Comparison of ENCODE assay signal across 7 mouse cellular contexts in the genomic region with DNA sequence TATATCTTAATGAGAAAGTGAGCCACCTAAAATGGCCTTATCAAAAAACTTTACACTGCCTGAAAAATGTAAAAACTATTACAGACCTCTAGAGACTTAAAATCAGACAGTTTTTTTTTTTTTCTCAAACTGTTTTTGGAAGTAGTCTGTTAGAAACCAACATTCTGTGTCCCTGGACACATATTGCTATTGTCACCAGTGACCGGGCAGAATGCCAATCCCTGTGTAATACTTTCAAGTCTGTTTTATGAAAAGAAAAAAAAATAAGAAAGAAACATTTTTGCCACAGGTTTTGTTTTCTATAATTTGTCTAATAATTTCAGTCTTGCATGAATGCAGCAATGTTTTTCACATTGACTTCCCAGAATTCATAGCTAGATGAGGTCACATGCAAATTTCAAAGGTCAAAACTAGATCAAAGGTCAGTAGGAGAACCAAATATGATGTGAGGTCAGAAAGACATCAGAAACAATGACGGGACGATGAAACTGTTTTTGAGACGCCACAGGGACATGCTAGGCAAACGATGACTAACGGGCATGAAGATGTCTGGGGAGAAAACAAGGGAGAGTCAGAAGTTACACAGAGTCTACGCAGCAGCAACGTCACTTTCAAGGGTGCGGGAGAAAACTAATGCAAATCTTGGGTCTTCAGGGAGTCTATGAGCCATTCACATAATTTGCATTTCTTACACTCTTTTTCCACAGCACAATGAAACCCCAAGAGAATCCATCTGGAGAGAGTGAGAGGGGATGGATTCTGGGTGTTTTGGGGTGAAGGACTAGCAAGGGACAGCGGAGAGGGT.
DNase-seq lines count a peak whose midpoint lies in the region; ATAC-seq lines count a peak whose summit lies in the region.

No protein-coding gene starts in this region.

- H3K27me3 ChIP-seq in midbrain, embryonic 11.5 days (ENCODE audit: control insufficient read depth, insufficient read depth, low read length) = no peaks in the 10 kb centered on the region
- no peaks in the 10 kb centered on the region for H3K27me3 ChIP-seq in midbrain, embryonic 16.5 days (ENCODE audit: control insufficient read depth, insufficient read depth, low read depth, low read length)

- intact Hi-C loops in gastrocnemius, postnatal 14 days (cut with DNase I; ENCODE audit: low total_unique reads) = no loop called here
- intact Hi-C loops in gastrocnemius, postnatal 36 days (cut with DNase I) = no loop called here

- WGBS in midbrain, embryonic 11.5 days = 53% methylated on average over 10 of the region's 10 CpGs
- 38% methylated on average over 10 of the region's 10 CpGs for WGBS in midbrain, embryonic 16.5 days

- H3K4me2 ChIP-seq in midbrain, embryonic 11.5 days = no peak overlapping the region
- H3K4me2 ChIP-seq in midbrain, embryonic 16.5 days (ENCODE audit: low read length) = no peak overlapping the region

- H3K4me3 ChIP-seq in midbrain, embryonic 11.5 days (ENCODE audit: low read depth, low read length) = no peak overlapping the region
- H3K4me3 ChIP-seq in midbrain, embryonic 16.5 days (ENCODE audit: low read depth, low read length) = no peak overlapping the region

- H3K36me3 ChIP-seq in midbrain, embryonic 11.5 days (ENCODE audit: control insufficient read depth, insufficient read depth, low read length) = no peaks in the 10 kb centered on the region; the same call in 1 of the 2 replicates
- peaks cover 9% of the 10 kb centered on the region; the same call in 1 of the 2 replicates for H3K36me3 ChIP-seq in midbrain, embryonic 16.5 days (ENCODE audit: control insufficient read depth, insufficient read depth, low read length)

- no peak overlapping the region for H3K27ac ChIP-seq in midbrain, embryonic 11.5 days (ENCODE audit: low read depth, low read length)
- H3K27ac ChIP-seq in midbrain, embryonic 16.5 days (ENCODE audit: low read length) = no peak overlapping the region

- no peak overlapping the region for H3K9ac ChIP-seq in midbrain, embryonic 11.5 days (ENCODE audit: low read length)
- H3K9ac ChIP-seq in midbrain, embryonic 16.5 days (ENCODE audit: low read depth, low read length) = no peak overlapping the region

- no peaks in the 10 kb centered on the region for H3K9me3 ChIP-seq in midbrain, embryonic 11.5 days (ENCODE audit: control insufficient read depth, low read length)
- no peaks in the 10 kb centered on the region for H3K9me3 ChIP-seq in midbrain, embryonic 16.5 days (replicated peaks; ENCODE audit: control insufficient read depth, low read length, poor library complexity, severe bottlenecking)

- DNase-seq in gastrocnemius, postnatal 14 days = peak; percentile 29
- no peak for DNase-seq in gastrocnemius, postnatal 36 days
- DNase-seq in midbrain, embryonic 11.5 days (ENCODE audit: low spot score, missing footprints) = peak; percentile 89
- peak; percentile 5 for DNase-seq in embryo, embryonic 11 days
- DNase-seq in skeletal muscle tissue, adult 2 months (ENCODE audit: low read depth, low spot score) = peak; percentile 31

- H3K4me1 ChIP-seq in midbrain, embryonic 11.5 days (ENCODE audit: control insufficient read depth, insufficient read depth, low read length) = peaks cover 23% of the 10 kb centered on the region
- H3K4me1 ChIP-seq in midbrain, embryonic 16.5 days (ENCODE audit: control insufficient read depth, insufficient read depth, low read length) = peaks cover 9% of the 10 kb centered on the region

- no peak for ATAC-seq in midbrain, embryonic 11.5 days (ENCODE audit: low FRiP score)
- ATAC-seq in midbrain, embryonic 16.5 days = no peak
- no peak for ATAC-seq in erythroid progenitor cell, adult 5-6 weeks (replicated peaks; ENCODE audit: low FRiP score, poor library complexity, severe bottlenecking)

Comparison
In these comparisons a context has a peak if more than half of its experiments do, and no peak if none do; other contexts are left out.
1. DNase-seq: peak in gastrocnemius, postnatal 14 days (single experiment), midbrain, embryonic 11.5 days (single experiment), embryo, embryonic 11 days (single experiment) and skeletal muscle tissue, adult 2 months (single experiment); none in gastrocnemius, postnatal 36 days (0 of 2).